Mouse (Mus musculus): ENCODE results near the gene Cfap52. TPM values are rescaled to one million over a fixed set of nuclear protein-coding genes. Genes with fewer than 3 reads are reported as not detected.
A peak's percentile ranks its signal among the peaks of the same experiment; 100 is the strongest.

The Cfap52 gene
- 1.9 TPM for polyA plus RNA-seq (2021)

DNA sequence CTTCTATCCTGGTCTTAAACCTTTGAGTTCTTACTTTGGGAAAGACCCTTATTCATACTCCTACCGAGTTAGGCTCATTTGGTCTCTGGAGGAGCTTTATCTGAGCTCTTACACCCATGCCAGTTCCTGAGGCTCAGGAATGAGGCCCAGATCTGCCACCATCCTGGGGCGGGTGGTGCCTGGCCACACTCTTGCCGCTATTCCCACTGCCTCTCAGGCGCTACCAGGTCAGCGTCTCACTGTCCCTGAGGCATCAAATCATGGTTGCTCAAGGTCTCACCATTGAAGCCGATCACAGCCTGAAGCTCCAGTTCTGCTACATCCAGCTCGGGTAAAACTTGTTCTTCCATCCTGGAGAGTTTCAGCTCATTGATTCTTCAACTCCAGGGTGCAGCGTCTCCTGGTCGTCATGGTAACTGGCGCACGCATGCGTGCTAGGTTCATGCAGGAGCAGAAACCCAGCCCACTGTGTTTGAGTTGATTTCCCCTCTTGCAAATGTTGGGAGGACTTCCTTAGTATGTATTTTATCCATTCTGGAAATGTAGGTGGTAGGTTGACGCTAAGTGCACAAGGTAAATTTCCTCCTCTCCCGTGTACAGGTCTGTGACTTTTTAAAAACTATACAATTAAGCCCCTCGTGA, at the start of gene Cfap52:
Gene Cfap52 (minus strand): TSS at position 410 of the 642 bp plus-strand sequence.
- no peaks in the 10 kb centered on the region for H3K27me3 ChIP-seq
- CTCF ChIA-PET, result no interaction called here
- ATAC-seq (peak; percentile 61), DNase-seq (ENCODE audit: low read depth, low spot score) (no peak)
- POLR2A ChIA-PET, result no interaction called here
- TF ChIP-seq CTCF (IDR thresholded peaks at IDR 0.05), result no peak
- in situ Hi-C loops (cut with MboI; ENCODE audit: low pct_unique_long_range_greater_than_20kb), result no loop called here

GRCm38 (mm10) chr11:68012207-68012606, 46.8 kb upstream of the Cfap52 start:
- no peak for ATAC-seq
- POLR2A ChIA-PET, result no interaction called here
- H3K27me3 ChIP-seq, result no peaks in the 10 kb centered on the region
- no peak for DNase-seq (ENCODE audit: low read depth, low spot score)
- TF ChIP-seq CTCF (IDR thresholded peaks at IDR 0.05), result no peak
- in situ Hi-C loops (cut with MboI; ENCODE audit: low pct_unique_long_range_greater_than_20kb), result no loop called here
- CTCF ChIA-PET, result no interaction called here

GRCm38 (mm10) chr11:68009377-68009776, 43.9 kb upstream of the Cfap52 start:
- ChIA-PET POLR2A (no interaction called here), CTCF (no interaction called here)
- ATAC-seq (no peak), DNase-seq (ENCODE audit: low read depth, low spot score) (no peak)
- no peaks in the 10 kb centered on the region for H3K27me3 ChIP-seq
- in situ Hi-C loops (cut with MboI; ENCODE audit: low pct_unique_long_range_greater_than_20kb), result loop anchor here (10.0 kb wide), 1 partner anchor 195 kb away; no protein-coding TSS in a partner anchor
- no peak for TF ChIP-seq CTCF (IDR thresholded peaks at IDR 0.05)

GRCm38 (mm10) chr11:68007645-68008044, 42.2 kb upstream of the Cfap52 start:
- no peak for ATAC-seq
- no peak for DNase-seq (ENCODE audit: low read depth, low spot score)
- ChIA-PET CTCF (interaction anchor here (0.9 to 1.4 kb wide), 3 partner anchors 10 to 410 kb away, joined by 3 read pairs; no protein-coding TSS in a partner anchor), POLR2A (interaction anchor here (0.5 kb wide), 1 partner anchor 414 kb away, joined by 3 read pairs; no protein-coding TSS in a partner anchor)
- in situ Hi-C loops (cut with MboI; ENCODE audit: low pct_unique_long_range_greater_than_20kb), result loop anchor here (10.0 kb wide), 1 partner anchor 197 kb away; no protein-coding TSS in a partner anchor
- no peaks in the 10 kb centered on the region for H3K27me3 ChIP-seq
- TF ChIP-seq CTCF (IDR thresholded peaks at IDR 0.05), result no peak

DNA sequence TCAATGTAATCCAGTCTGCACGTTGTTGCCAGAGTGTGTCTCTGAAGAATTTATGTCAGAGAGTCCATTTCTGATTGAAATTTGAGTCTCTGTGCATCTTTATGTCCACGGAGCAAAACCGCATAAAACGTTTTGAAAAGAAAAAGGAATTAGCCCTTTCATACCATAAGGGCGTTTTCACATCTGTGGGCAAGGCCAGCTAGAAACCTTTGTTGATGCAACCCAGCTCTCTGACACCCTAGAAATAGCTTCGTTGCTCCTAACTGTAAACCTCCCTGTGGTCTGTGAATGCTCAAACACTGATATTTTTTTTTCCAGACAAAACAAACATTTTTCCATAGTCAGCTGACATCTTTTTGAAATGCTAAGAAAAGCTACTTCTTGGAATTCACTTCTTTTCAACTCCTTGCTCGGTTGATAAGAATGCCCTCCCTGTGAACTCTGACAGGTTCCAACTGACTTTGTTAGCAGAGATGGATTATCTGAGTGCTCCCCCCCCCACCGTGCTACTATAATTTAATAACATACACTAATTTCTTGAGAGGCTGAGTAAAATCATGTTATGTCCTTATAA, 40.9 kb upstream of the Cfap52 start:
- TF ChIP-seq CTCF (IDR thresholded peaks at IDR 0.05), result no peak
- CTCF ChIA-PET, result interaction anchor here (1.4 kb wide), 2 partner anchors 13 to 411 kb away, joined by 3 to 4 read pairs; no protein-coding TSS in a partner anchor
- ATAC-seq, result no peak
- DNase-seq (ENCODE audit: low read depth, low spot score), result no peak
- no peaks in the 10 kb centered on the region for H3K27me3 ChIP-seq
- POLR2A ChIA-PET, result interaction anchor here (0.6 kb wide), 1 partner anchor 19 kb away, joined by 3 read pairs; no protein-coding TSS in a partner anchor
- in situ Hi-C loops (cut with MboI; ENCODE audit: low pct_unique_long_range_greater_than_20kb), result loop anchor here (10.0 kb wide), 1 partner anchor 198 kb away; no protein-coding TSS in a partner anchor

DNA sequence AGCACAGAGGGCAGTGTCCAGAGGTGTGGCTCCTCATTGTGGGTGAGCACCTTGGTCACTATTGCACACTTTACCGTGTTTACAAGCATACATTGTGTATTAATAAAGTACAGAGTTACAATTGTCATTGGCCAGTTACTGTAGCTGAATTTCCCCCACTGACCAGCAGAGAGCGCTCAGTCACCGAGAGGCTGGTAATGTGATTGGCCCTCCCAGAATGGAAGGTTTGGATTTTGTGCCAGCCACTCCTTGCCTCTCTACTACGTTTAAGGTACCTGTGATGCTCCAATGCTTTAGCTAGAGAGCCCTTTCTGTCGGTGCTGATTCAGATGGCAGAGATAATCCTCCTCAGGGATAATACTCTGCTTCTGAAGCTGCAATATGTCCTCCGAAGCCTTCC, 38.7 kb upstream of the Cfap52 start:
- CTCF ChIA-PET, result interaction anchor here (0.5 to 2.0 kb wide), 14 partner anchors 9 to 414 kb away, joined by 3 to 12 read pairs (median 3); partner anchors contain the start of gene Ntn1
- in situ Hi-C loops (cut with MboI; ENCODE audit: low pct_unique_long_range_greater_than_20kb), result loop anchor here (5.0 to 10.0 kb wide), 2 partner anchors 201 to 403 kb away; no protein-coding TSS in a partner anchor
- peak; percentile 96 for TF ChIP-seq CTCF (IDR thresholded peaks at IDR 0.05)
- no peaks in the 10 kb centered on the region for H3K27me3 ChIP-seq
- ATAC-seq (no peak), DNase-seq (ENCODE audit: low read depth, low spot score) (peak; percentile 7)
- POLR2A ChIA-PET, result no interaction called here

- in situ Hi-C loops (cut with MboI; ENCODE audit: low pct_unique_long_range_greater_than_20kb), result loop anchor here (5.0 to 10.0 kb wide), 2 partner anchors 205 to 408 kb away; no protein-coding TSS in a partner anchor
- no peak for ATAC-seq
- ChIA-PET POLR2A (no interaction called here), CTCF (no interaction called here)
- TF ChIP-seq CTCF (IDR thresholded peaks at IDR 0.05), result peak; percentile 48
- H3K27me3 ChIP-seq, result no peaks in the 10 kb centered on the region
- DNase-seq (ENCODE audit: low read depth, low spot score), result no peak
Measured at GRCm38 (mm10) chr11:67999629-68000028, 34.2 kb upstream of the Cfap52 start.

- no peaks in the 10 kb centered on the region for H3K27me3 ChIP-seq
- ATAC-seq (no peak), DNase-seq (ENCODE audit: low read depth, low spot score) (no peak)
- ChIA-PET POLR2A (no interaction called here), CTCF (no interaction called here)
- no peak for TF ChIP-seq CTCF (IDR thresholded peaks at IDR 0.05)
- in situ Hi-C loops (cut with MboI; ENCODE audit: low pct_unique_long_range_greater_than_20kb), result no loop called here
Measured at GRCm38 (mm10) chr11:67998905-67999304, 33.5 kb upstream of the Cfap52 start.

DNA sequence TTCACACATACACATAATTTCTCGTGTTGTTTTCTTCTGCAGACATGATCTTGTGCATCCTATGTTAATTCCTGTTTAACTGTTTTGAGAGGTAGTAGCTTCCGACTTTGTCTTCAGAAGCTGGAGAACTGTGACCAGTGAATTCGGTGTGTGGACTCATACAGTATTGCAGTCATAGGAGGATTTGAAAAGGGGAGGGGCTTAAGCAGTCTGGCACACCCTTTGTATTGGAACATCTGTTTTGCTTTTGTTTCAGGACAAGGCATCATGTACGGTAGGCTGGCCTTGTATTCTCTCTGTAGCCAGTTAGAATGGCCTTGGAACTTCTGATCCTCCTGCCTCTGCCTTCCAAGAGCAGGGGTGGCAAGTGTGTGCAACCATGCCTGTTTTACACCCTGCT, 30.5 kb upstream of the Cfap52 start:
- POLR2A ChIA-PET, result no interaction called here
- H3K27me3 ChIP-seq, result no peaks in the 10 kb centered on the region
- DNase-seq (ENCODE audit: low read depth, low spot score), result no peak
- no peak for ATAC-seq
- in situ Hi-C loops (cut with MboI; ENCODE audit: low pct_unique_long_range_greater_than_20kb), result no loop called here
- CTCF ChIA-PET, result interaction anchor here (0.7 to 1.1 kb wide), 2 partner anchors 9 to 10 kb away, joined by 3 read pairs; no protein-coding TSS in a partner anchor
- TF ChIP-seq CTCF (IDR thresholded peaks at IDR 0.05), result no peak

DNA sequence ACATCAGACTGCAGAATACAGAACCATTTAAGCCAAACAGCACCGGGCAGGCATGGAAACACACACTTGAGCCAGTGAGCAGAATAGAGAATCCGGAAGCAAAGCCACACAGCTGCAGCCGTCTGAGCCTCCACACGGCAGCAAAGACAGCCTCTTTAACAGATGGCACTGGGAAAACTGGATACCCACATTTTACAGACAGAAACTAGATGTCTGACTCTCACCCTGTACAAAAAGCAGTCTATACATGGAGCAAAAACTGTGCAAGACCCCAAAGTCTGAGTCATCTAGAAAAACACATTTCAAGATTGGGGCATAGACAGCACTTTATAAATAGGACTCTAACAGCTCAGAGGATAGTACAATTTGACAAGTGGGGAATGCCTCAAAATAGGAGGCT, 25.8 kb upstream of the Cfap52 start:
- H3K27me3 ChIP-seq, result no peaks in the 10 kb centered on the region
- DNase-seq (ENCODE audit: low read depth, low spot score) (no peak), ATAC-seq (no peak)
- ChIA-PET POLR2A (no interaction called here), CTCF (no interaction called here)
- in situ Hi-C loops (cut with MboI; ENCODE audit: low pct_unique_long_range_greater_than_20kb), result no loop called here
- no peak for TF ChIP-seq CTCF (IDR thresholded peaks at IDR 0.05)

GRCm38 (mm10) chr11:67983564-67983963, 18.1 kb upstream of the Cfap52 start:
- ChIA-PET CTCF (interaction anchor here (1.7 kb wide), 1 partner anchor 12 kb away, joined by 5 read pairs; no protein-coding TSS in a partner anchor), POLR2A (no interaction called here)
- DNase-seq (ENCODE audit: low read depth, low spot score), result no peak
- no peak for ATAC-seq
- H3K27me3 ChIP-seq, result no peaks in the 10 kb centered on the region
- in situ Hi-C loops (cut with MboI; ENCODE audit: low pct_unique_long_range_greater_than_20kb), result no loop called here
- TF ChIP-seq CTCF (IDR thresholded peaks at IDR 0.05), result no peak
